Comparison of ENCODE assay signal across 8 mouse cellular contexts in the genomic region with DNA sequence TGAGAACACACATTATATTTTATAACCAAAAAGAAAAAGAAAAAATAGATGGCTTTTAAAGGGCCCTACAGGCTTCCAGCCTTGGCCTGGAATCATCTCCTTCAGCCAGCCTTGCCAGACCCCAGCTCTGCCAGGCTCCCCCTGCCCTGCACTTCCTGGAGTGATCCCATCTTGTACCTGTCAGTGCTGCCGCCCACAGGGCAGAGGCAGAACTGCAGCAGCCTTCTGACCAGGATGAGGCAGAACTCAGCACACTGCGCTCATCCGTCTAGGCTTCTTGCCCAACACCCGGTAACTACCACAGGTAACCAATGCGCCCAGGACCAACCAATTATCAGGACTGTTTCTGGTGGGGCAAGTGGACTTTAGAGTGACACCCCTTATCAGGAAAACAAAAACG. TPM values are rescaled to one million over a fixed set of nuclear protein-coding genes. Genes with fewer than 3 reads are reported as not detected.
DNase-seq lines count a peak whose midpoint lies in the region; ATAC-seq and TF ChIP-seq lines count a peak whose summit lies in the region.

No protein-coding gene starts in this region.

- ATAC-seq in forebrain, postnatal 0 days, result peak; percentile 39; the same call in 1 of the 2 replicates

- intact Hi-C loops in left cerebral cortex, postnatal 25 days (cut with DNase I), result no loop called here

- peaks cover 12% of the 10 kb centered on the region for H3K4me1 ChIP-seq in forebrain, postnatal 0 days (ENCODE audit: insufficient read depth)
- H3K4me1 ChIP-seq in olfactory bulb, adult 2 months (ENCODE audit: control insufficient read depth, insufficient read depth, low read length), result peaks cover 8% of the 10 kb centered on the region; the same call in 1 of the 2 replicates

- peaks cover 3% of the 10 kb centered on the region; the same call in 1 of the 2 replicates for H3K36me3 ChIP-seq in forebrain, postnatal 0 days (ENCODE audit: insufficient read depth)

- no peaks in the 10 kb centered on the region for H3K27me3 ChIP-seq in forebrain, postnatal 0 days (ENCODE audit: insufficient read depth, low read length)

- H3K4me3 ChIP-seq in forebrain, postnatal 0 days (ENCODE audit: low read depth, low read length), result no peak overlapping the region
- no peak overlapping the region for H3K4me3 ChIP-seq in olfactory bulb, adult 2 months (ENCODE audit: insufficient read depth, low read depth, low read length)

- no peak overlapping the region for H3K4me2 ChIP-seq in forebrain, postnatal 0 days (ENCODE audit: low read depth)

- no peak for TF ChIP-seq POLR2A in olfactory bulb, adult 2 months (IDR thresholded peaks at IDR 0.05; ENCODE audit: insufficient read depth, low read depth, low read length)

- H3K9ac ChIP-seq in forebrain, postnatal 0 days, result no peak overlapping the region

- TF ChIP-seq CTCF in forebrain, postnatal 0 days (IDR thresholded peaks at IDR 0.05; ENCODE audit: low read depth), result peak; percentile 85
- peak; percentile 59 for TF ChIP-seq CTCF in olfactory bulb, adult 2 months (IDR thresholded peaks at IDR 0.05; ENCODE audit: insufficient read depth, low read depth, low read length)

- no peak overlapping the region for H3K27ac ChIP-seq in forebrain, postnatal 0 days (ENCODE audit: low read depth, low read length)
- no peak overlapping the region for H3K27ac ChIP-seq in olfactory bulb, adult 2 months (ENCODE audit: insufficient read depth, low read depth, low read length)

- WGBS in forebrain, postnatal 0 days, result 51% methylated on average over 6 of the region's 6 CpGs
- 52% methylated on average over 6 of the region's 6 CpGs for WGBS in olfactory bulb, adult 2 months

- peak; percentile 65 for DNase-seq in layer of hippocampus, adult 9-11 months
- DNase-seq in layer of hippocampus, postnatal 14 days (ENCODE audit: low spot score in 2 of 2), result no peak
- DNase-seq in MEL-GATA-1-ER (ENCODE audit: extremely low read depth, low read depth), result peak; percentile 17
- peak; percentile 61 for DNase-seq in cerebellum, adult 11-12 months
- DNase-seq in forebrain, postnatal 0 days, result peak; percentile 67
- DNase-seq in left cerebral cortex, postnatal 25 days (ENCODE audit: low spot score in 2 of 2), result peak; percentile 51 to 60
- DNase-seq in spleen, adult 12 weeks (ENCODE audit: low spot score), result no peak

- H3K9me3 ChIP-seq in forebrain, postnatal 0 days (ENCODE audit: low read length), result no peaks in the 10 kb centered on the region

RNA-seq across cellular contexts. Expression of gene Lingo1, which starts 22.0 kb away (rescaled TPM):
- 100 to 1,000 TPM; 293 to 311 TPM for total RNA-seq in layer of hippocampus, postnatal 14 days (2021)
- 90.3 and 103 TPM in 2 replicates for total RNA-seq in forebrain, postnatal 0 days (2014; rRNA removed)
- polyA plus RNA-seq in forebrain, postnatal 0 days (2015; fragmentation: Nextera tagmentation; extraction: Ambion mirVana), result 98.6 and 114 TPM in 2 replicates
- 100 to 1,000 TPM; 486 to 559 TPM for total RNA-seq in left cerebral cortex, postnatal 25 days (2021)
- not detected in 2 replicates for polyA plus RNA-seq in olfactory bulb, adult 2 months (2012; ENCODE audit: insufficient read depth, insufficient read length, low replicate concordance, missing spikeins)

Comparison
In these comparisons a context has a peak if more than half of its experiments do, and no peak if none do; other contexts are left out.
1. DNase-seq: peak in layer of hippocampus, adult 9-11 months (single experiment), MEL-GATA-1-ER (single experiment), cerebellum, adult 11-12 months (single experiment), forebrain, postnatal 0 days (single experiment) and left cerebral cortex, postnatal 25 days (2 of 2); none in layer of hippocampus, postnatal 14 days (0 of 2) and spleen, adult 12 weeks (single experiment).